Mouse (Mus musculus): ENCODE results near the gene Bmpr1a.
"Not testable (repeated sequence)": the region's sequence is repeated elsewhere in the genome, so short reads cannot be mapped to it uniquely, and the experiment has no call there.

Bmpr1a gene

GRCm38 (mm10) chr14:34450451-34450850 lies 52.7 kb downstream of the Bmpr1a start:
- no peak for DNase-seq (ENCODE audit: low read depth, low spot score)

GRCm38 (mm10) chr14:34449807-34450206 lies 53.3 kb downstream of the Bmpr1a start:
- no peak for DNase-seq (ENCODE audit: low read depth, low spot score)

- no peak for DNase-seq (ENCODE audit: low read depth, low spot score)
Measured at GRCm38 (mm10) chr14:34448398-34448797, 54.7 kb downstream of the Bmpr1a start.

GRCm38 (mm10) chr14:34447659-34448058 lies 55.5 kb downstream of the Bmpr1a start:
- no peak for DNase-seq (ENCODE audit: low read depth, low spot score)

GRCm38 (mm10) chr14:34446624-34447023 lies 56.5 kb downstream of the Bmpr1a start:
- DNase-seq (ENCODE audit: low read depth, low spot score), result no peak

- no peak for DNase-seq (ENCODE audit: low read depth, low spot score)
Measured at GRCm38 (mm10) chr14:34445348-34445747, 57.8 kb downstream of the Bmpr1a start.

GRCm38 (mm10) chr14:34444924-34445323 lies 58.2 kb downstream of the Bmpr1a start:
- no peak for DNase-seq (ENCODE audit: low read depth, low spot score)

- no peak for DNase-seq (ENCODE audit: low read depth, low spot score)
Measured at GRCm38 (mm10) chr14:34444368-34444767, 58.8 kb downstream of the Bmpr1a start.

- DNase-seq (ENCODE audit: low read depth, low spot score), result no peak
Measured at GRCm38 (mm10) chr14:34442531-34442930, 60.6 kb downstream of the Bmpr1a start.

GRCm38 (mm10) chr14:34440526-34441066 lies 62.5 kb downstream of the Bmpr1a start:
- DNase-seq (ENCODE audit: low read depth, low spot score), result no peak

GRCm38 (mm10) chr14:34429069-34429468 lies 74.1 kb downstream of the Bmpr1a start:
- DNase-seq (ENCODE audit: low read depth, low spot score), result no peak

GRCm38 (mm10) chr14:34428274-34428673 lies 74.9 kb downstream of the Bmpr1a start:
- no peak for DNase-seq (ENCODE audit: low read depth, low spot score)

- DNase-seq (ENCODE audit: low read depth, low spot score), result no peak
Measured at GRCm38 (mm10) chr14:34421078-34421477, 82.1 kb downstream of the Bmpr1a start.

- DNase-seq (ENCODE audit: low read depth, low spot score), result peak; percentile 22
Measured at GRCm38 (mm10) chr14:34417501-34417900, 85.6 kb downstream of the Bmpr1a start.

GRCm38 (mm10) chr14:34416946-34417345 lies 86.2 kb downstream of the Bmpr1a start:
- not testable (repeated sequence) for DNase-seq (ENCODE audit: low read depth, low spot score)

- no peak for DNase-seq (ENCODE audit: low read depth, low spot score)
Measured at GRCm38 (mm10) chr14:34412164-34412896, 90.8 kb downstream of the Bmpr1a start.

- no peak for DNase-seq (ENCODE audit: low read depth, low spot score)
Measured at GRCm38 (mm10) chr14:34410716-34411115, 92.4 kb downstream of the Bmpr1a start.

- no peak for DNase-seq (ENCODE audit: low read depth, low spot score)
Measured at GRCm38 (mm10) chr14:34403424-34403823, 99.7 kb downstream of the Bmpr1a start.

GRCm38 (mm10) chr14:34402871-34403270 lies 100.3 kb downstream of the Bmpr1a start:
- no peak for DNase-seq (ENCODE audit: low read depth, low spot score)

GRCm38 (mm10) chr14:34401135-34401534 lies 102.0 kb downstream of the Bmpr1a start:
- DNase-seq (ENCODE audit: low read depth, low spot score), result peak; percentile 70

- DNase-seq (ENCODE audit: low read depth, low spot score), result no peak
Measured at GRCm38 (mm10) chr14:34400021-34400420, 103.1 kb downstream of the Bmpr1a start.

GRCm38 (mm10) chr14:34399301-34399700 lies 103.8 kb downstream of the Bmpr1a start:
- DNase-seq (ENCODE audit: low read depth, low spot score), result no peak

- DNase-seq (ENCODE audit: low read depth, low spot score), result no peak
Measured at GRCm38 (mm10) chr14:34398901-34399300, 104.2 kb downstream of the Bmpr1a start.

Measured in retina, adult 2 months (tissue).